Mouse (Mus musculus): Measurements from ENCODE around the gene Tmem53.
A peak's percentile ranks its signal among the peaks of the same experiment; 100 is the strongest.

Tmem53 gene

DNA sequence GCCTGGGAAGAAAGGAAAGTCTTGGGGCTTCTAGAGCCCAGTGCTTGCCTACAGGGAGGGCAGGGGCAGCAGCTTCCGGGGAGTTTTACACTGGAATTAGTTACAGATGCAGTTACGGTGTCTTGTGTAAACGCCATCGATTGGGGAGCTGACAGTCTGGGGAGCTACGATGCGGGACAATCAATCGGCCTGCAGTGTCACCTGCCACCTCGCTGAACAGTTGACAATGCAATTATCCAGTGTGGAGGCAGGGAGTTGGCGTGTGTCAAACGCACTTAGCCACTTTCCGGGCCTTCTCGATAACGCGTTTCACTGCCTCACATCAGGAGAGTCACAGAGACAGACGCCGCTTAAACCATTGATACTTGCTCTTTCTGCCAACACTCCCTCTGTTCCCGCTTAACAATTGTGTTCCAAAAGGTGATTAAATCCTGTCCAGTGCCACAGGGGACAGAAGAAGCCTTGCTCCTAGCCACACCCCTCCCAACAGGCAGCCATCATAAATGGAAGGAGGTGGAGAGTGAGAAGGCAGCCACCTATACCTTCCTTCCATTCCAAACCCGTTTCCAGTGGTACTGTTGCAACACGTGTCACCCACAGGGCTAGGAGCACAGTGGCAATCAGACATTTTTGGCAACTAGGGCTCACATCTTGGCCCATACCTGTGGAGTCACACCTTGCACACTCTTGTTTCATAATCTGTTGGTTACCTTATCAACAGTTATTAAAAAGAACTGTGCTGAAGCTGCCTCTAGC, 29.5 kb downstream of the Tmem53 start:
- no peak for DNase-seq (ENCODE audit: low spot score in 2 of 2)

DNA sequence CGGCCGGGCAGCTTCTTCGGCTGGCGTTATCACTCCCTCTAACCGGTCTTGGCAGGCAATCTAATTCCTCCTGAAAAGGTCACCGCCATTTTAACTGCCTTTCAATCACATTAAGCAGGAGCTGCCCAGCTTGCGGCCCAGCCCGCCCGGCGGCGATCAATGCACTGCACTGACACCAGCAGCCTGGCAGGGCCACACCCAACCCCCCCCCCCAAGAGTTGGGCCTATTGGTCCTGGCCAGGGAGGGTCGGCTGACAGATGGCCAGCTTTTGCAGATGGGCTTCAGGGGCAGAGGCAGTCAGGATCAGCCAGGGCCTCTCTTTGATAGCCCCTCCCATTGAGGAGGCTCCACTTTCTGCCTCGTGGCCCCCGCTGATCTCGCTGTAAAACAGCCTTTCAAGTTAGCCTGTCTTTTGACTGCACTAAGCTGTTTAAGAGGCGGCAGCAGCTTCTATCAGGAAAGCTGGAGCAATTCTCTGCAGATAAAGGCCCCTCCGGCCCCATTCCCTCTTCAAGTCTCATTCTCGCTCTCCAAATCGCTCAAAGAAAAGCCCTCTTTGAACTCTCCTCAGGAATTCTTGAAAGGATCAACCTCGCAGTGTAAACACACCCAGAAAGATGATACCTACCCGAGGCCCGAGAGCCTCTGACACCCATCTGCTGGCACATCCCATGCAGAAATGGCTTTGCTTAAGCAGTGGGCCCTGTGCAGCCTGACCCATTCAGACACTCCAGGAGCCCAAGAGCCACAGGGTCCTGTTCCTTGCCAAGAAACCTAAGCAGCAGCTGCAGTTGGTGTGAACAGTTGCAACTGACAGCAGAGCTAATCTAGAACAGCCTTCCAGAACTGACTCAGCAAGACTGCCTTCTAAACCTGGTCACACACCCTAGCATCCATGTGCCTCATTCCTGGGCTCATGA, 31.8 kb downstream of the Tmem53 start:
- DNase-seq (ENCODE audit: low spot score in 2 of 2) = no peak

- DNase-seq (ENCODE audit: low spot score in 2 of 2) = no peak
These were observed 32.6 kb downstream of the Tmem53 start for GRCm38 (mm10) chr4:117284363-117284762.

DNA sequence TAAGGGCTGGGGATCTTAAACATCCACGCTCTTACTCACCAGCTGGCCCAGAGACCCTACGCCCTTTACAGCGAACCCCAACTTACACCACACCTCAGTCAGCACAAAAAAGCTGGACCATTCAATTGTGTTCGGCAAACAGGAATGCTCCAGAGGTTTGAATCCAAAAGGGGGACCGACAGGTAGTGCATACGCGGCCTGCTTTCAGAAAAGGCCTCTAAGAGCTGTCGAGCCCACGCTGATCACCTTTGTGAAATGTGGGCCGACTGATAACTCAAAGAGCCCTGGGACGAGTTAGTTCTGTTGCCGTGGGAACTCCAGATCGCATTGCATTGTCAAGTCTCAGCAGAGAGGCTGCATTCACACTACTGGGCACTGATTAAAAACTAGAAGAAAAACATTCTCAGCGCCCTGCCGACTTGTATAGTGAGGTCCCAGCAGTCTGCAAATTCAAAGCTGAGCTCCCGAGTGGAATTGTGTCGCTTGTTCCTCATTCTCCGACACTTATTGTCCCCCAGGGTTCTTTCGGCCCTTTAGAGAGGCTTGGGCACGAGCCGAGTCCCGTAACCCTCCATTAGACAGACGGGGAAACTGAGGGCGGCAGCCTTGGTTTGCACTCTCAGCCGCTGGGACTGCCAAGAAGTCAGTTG, 36.7 kb downstream of the Tmem53 start:
- no peak for DNase-seq (ENCODE audit: low spot score in 2 of 2)

GRCm38 (mm10) chr4:117288927-117289801, 37.4 kb downstream of the Tmem53 start:
- DNase-seq (ENCODE audit: low spot score in 2 of 2) = peak; percentile 56 to 57

- DNase-seq (ENCODE audit: low spot score in 2 of 2) = no peak
These were observed 39.9 kb downstream of the Tmem53 start for GRCm38 (mm10) chr4:117291696-117292095.

GRCm38 (mm10) chr4:117296849-117297593, 45.3 kb downstream of the Tmem53 start:
- no peak for DNase-seq (ENCODE audit: low spot score in 2 of 2)

DNA sequence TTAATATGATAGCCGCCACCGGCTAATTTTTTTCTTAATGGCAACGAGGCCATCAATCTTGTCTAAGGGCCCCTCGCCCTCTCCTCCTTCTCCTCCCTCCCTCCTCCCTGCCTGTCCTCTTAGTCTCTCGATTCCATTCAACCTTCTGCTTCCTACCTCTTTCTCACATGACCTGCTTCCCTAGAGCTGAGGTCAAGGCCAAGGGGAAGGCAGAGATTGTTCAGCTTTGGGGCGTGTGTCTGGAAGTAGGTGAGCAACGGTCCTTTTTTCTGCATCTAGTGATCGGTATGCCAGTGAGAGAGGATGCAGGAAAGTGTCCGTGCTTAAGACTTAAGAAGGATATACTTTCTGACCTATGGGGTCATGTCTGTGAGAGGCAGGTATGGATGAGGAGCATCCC, 46.1 kb downstream of the Tmem53 start:
- DNase-seq (ENCODE audit: low spot score in 2 of 2) = no peak

- no peak for DNase-seq (ENCODE audit: low spot score in 2 of 2)
These were observed 48.2 kb downstream of the Tmem53 start for GRCm38 (mm10) chr4:117299921-117300320.

DNA sequence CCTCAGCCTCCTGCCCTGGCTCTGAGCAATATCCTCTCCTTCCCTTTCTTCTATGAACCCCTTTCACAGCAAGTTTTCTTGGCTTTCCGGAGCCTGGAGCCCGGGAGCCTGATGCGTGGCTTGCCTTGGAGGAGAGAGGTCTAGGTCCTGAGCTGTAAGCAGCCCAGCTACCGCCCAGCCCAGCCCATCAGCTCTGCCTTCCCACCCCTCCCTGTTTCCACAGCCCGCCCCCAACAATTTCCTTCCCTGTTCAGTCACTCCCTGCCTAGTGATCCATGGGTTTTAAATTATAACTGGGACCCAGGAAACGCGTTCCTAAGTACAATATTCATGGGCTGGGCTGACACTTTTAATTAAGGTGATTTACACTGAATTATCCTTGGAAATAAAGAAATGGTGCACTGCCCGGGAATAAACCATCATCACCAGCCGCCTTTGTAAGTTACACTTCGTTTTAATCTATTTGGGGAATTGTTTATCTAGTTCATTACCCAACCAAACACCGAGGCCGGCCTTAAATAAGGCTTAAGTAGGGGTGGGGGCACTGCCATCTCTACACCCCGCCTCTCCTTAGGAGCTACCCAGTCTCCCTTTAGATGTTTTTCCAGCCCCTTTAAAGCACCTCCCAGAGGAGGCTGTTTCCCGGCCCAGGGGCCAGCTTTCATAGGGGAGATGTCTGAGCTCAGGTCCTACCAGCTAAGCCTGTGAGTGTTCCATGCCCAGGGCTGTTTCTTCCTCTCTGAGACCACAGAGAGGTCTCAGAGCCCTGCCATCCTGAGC, 50.5 kb downstream of the Tmem53 start:
- no peak for DNase-seq (ENCODE audit: low spot score in 2 of 2)

- DNase-seq (ENCODE audit: low spot score in 2 of 2) = no peak
These were observed 52.0 kb downstream of the Tmem53 start for GRCm38 (mm10) chr4:117303581-117304238.

DNA sequence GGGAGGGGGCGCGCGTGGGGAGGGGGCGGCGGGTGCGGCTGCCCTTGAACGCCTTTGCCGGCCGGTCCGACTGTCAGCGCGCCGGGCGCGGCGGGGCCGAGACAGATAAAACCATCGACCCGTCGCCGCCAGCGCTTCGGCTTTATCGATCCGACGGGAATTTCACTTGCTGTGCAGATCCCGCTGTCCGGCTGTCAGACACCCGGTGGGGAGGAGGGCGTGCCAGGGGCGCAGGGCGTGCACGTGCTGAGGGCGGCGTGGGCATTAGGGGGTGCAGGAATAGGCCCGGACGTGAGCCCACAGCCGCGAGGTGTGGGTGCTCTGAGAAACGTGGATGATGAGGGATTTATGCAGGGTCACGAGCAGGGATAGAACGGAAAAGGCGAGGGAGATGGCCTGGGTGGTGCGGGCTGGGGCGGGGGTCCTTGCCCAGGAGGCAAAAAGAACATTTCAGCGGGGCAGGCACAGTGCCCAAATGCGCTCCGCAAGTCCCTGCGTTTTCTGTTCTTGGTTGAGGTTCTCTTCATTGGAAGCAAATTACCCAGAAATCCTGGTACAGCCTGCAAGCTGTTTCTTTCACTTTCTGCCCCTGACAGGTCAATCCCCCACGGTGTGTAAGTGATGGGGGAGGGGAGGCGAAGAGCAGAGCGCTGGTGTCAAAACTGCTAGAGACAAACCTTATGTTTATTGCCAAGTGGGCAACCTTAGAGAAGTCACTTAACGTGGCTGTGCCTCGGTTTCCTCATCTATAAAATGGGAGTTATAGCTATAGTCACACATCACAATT, 52.7 kb downstream of the Tmem53 start:
- no peak for DNase-seq (ENCODE audit: low spot score in 2 of 2)

DNA sequence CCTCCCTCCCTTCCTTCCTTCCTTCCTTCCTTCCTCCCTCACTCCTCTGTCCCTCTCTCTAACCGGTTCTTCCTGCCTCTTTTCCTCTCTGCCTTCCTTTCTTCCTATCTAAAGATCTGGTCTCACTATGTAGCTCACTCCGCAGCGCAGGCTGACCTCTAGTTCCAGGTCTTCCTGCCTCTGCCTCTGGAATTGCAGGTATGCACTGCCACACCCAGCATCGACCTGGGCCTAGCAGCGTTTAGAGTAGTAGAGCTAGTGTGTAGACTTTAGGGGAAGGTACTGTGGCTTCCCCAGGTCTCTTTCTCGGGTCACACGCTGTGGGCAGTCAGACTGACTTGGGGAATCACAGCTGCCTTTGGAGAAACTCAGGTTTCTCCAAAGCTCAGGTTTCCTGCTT, 53.7 kb downstream of the Tmem53 start:
- DNase-seq (ENCODE audit: low spot score in 2 of 2) = no peak

DNA sequence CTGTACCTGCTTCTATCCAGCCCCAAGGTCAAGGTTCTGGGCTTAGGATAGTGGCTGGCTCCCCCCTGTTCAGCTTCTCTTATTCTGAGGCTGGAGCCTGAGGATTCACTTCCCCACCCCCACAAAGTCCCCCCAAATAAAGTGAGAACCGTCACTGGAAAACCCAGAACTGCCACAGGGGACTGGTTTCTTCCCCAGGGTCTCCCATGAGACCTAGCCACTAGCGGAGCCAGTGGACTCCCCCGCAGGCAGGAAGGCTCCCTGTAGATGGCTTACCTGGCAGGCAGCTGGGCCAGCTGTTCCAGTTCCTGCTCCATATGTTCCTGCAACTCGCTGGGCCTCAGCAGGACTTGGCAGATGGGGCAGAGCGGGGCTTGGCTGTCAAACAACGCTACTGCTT, 55.5 kb downstream of the Tmem53 start:
- no peak for DNase-seq (ENCODE audit: low spot score in 2 of 2)

GRCm38 (mm10) chr4:117309427-117309826, 57.7 kb downstream of the Tmem53 start:
- DNase-seq (ENCODE audit: low spot score in 2 of 2) = no peak

DNA sequence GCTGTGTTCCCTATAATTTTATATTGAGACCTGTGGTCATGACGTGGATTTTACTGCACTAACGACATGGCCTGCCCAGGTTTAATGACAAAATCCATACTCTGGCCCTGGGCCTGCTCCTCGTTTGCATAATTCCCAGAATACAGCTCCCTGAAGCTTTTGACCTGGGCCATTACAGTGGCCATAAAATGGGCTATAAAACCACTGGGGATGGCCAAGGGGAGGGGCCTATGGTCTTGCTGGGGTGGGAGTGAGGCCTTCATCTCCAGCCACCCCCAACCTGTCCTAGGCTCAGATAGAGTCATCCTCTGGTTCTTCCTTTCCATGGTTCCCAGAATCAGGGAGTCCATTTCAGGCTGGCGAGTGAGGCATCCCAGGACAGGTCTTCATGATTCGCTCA, 60.1 kb downstream of the Tmem53 start:
- DNase-seq (ENCODE audit: low spot score in 2 of 2) = no peak

GRCm38 (mm10) chr4:117312416-117313084, 60.8 kb downstream of the Tmem53 start:
- peak in 1 of 2 experiments; percentile 6 for DNase-seq (ENCODE audit: low spot score in 2 of 2)

DNA sequence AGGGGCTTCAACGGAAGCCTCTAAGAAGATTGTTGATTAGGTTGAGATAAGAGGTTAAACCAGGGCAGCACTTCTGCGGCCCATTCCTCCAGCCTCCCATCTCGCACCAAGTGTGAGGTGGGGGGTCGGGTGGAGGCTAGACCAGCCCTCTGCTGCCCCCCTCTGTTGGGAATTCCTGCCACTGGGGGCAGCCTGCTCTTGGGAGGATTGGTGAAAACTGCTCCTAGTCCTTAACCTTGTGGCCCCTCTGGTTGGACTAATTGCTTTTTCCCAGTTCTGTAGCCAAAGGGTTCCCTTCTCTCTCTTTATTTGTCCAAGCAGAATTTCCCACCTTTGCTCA, 61.3 kb downstream of the Tmem53 start:
- DNase-seq (ENCODE audit: low spot score in 2 of 2) = no peak

Measured in frontal cortex, postnatal 36 days (tissue).